In the genomic region with DNA sequence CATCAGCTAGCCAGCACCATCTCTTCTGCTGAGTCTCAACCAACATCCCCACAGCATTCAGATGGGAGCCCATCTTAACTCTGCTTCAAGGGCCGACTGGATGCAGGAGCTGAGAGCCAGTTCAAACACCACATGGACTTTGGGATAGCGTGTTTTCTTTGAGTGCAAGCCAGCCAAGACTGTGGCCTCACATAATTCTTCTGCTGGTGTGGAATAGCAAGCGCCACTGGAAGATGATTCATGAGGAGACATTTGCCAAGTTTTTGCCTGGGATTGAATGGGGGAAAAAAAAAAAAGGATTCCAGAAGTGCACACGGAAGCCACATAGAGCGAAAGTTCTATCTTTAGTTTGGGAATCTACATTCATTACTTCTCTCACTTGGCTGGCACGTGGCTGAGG, we compare ENCODE assay signal across 17 mouse cellular contexts.
DNase-seq lines count a peak whose midpoint lies in the region; ATAC-seq and TF ChIP-seq lines count a peak whose summit lies in the region.
"Had no signal": no experiment of that assay in that cellular context is flagged by ENCODE, and none has a peak within 500 bp of the region (broad histone marks: within the 10 kb centered on the region; RNA-seq: fewer than 3 reads in every experiment).

No protein-coding gene starts in this region.

- H3K27ac ChIP-seq in embryonic facial prominence, embryonic 14.5 days (replicated peaks; ENCODE audit: low read depth, low read length) = no peak overlapping the region
- H3K27ac ChIP-seq in embryonic facial prominence, embryonic 10.5 days (replicated peaks) = no peak overlapping the region
- H3K27ac ChIP-seq in thymus, adult 2 months (ENCODE audit: control insufficient read depth, insufficient read depth, low read length) = no peak overlapping the region
- H3K27ac ChIP-seq: liver, embryonic 13.5 days; midbrain, embryonic 13.5 days; neural tube, embryonic 13.5 days had no signal

- no peak overlapping the region for H3K4me2 ChIP-seq in embryonic facial prominence, embryonic 14.5 days (ENCODE audit: low read depth, low read length)
- H3K4me2 ChIP-seq: liver, embryonic 13.5 days; midbrain, embryonic 13.5 days; neural tube, embryonic 13.5 days had no signal

- no peak for TF ChIP-seq POLR2A in thymus, adult 2 months (IDR thresholded peaks at IDR 0.05; ENCODE audit: control insufficient read depth, extremely low read depth, insufficient read depth, low read length, poor library complexity)

- no peak for TF ChIP-seq CTCF in thymus, adult 2 months (IDR thresholded peaks at IDR 0.05; ENCODE audit: borderline replicate concordance, control insufficient read depth, extremely low read depth, insufficient read depth, low read length, poor library complexity)

- no peak overlapping the region for H3K4me3 ChIP-seq in embryonic facial prominence, embryonic 14.5 days (ENCODE audit: low read depth, low read length)
- H3K4me3 ChIP-seq in embryonic facial prominence, embryonic 10.5 days = no peak overlapping the region
- no peak overlapping the region for H3K4me3 ChIP-seq in thymus, adult 2 months (ENCODE audit: control insufficient read depth, insufficient read depth, low read length)
- H3K4me3 ChIP-seq: liver, embryonic 13.5 days; midbrain, embryonic 13.5 days; neural tube, embryonic 13.5 days had no signal

- peaks cover 4% of the 10 kb centered on the region; the same call in 1 of the 2 replicates for H3K4me1 ChIP-seq in embryonic facial prominence, embryonic 14.5 days (ENCODE audit: control insufficient read depth, insufficient read depth, low read length)
- peaks cover 44% of the 10 kb centered on the region for H3K4me1 ChIP-seq in embryonic facial prominence, embryonic 10.5 days
- H3K4me1 ChIP-seq in thymus, adult 2 months (replicated peaks; ENCODE audit: control insufficient read depth, insufficient read depth, low read length) = peaks cover 7% of the 10 kb centered on the region
- H3K4me1 ChIP-seq: liver, embryonic 13.5 days had no signal

- H3K9me3 ChIP-seq in embryonic facial prominence, embryonic 14.5 days (ENCODE audit: control insufficient read depth, low read length) = no peaks in the 10 kb centered on the region
- H3K9me3 ChIP-seq in embryonic facial prominence, embryonic 10.5 days = no peaks in the 10 kb centered on the region
- H3K9me3 ChIP-seq: G1E; liver, embryonic 13.5 days; midbrain, embryonic 13.5 days; neural tube, embryonic 13.5 days had no signal

- no peak overlapping the region for H3K9ac ChIP-seq in embryonic facial prominence, embryonic 14.5 days (ENCODE audit: low read depth, low read length)
- H3K9ac ChIP-seq: liver, embryonic 13.5 days; midbrain, embryonic 13.5 days; neural tube, embryonic 13.5 days had no signal

- no peaks in the 10 kb centered on the region for H3K27me3 ChIP-seq in embryonic facial prominence, embryonic 14.5 days (replicated peaks; ENCODE audit: control insufficient read depth, insufficient read depth, low read length)
- H3K27me3 ChIP-seq in embryonic facial prominence, embryonic 10.5 days (replicated peaks; ENCODE audit: low read depth, poor library complexity, severe bottlenecking) = no peaks in the 10 kb centered on the region
- H3K27me3 ChIP-seq in thymus, adult 2 months (ENCODE audit: control insufficient read depth, insufficient read depth, low read length) = no peaks in the 10 kb centered on the region
- H3K27me3 ChIP-seq: liver, embryonic 13.5 days; neural tube, embryonic 13.5 days had no signal

- 70% methylated on average over 6 of the region's 6 CpGs for WGBS in embryonic facial prominence, embryonic 14.5 days
- 91% methylated on average over 6 of the region's 6 CpGs for WGBS in embryonic facial prominence, embryonic 10.5 days
- 94% methylated on average over 6 of the region's 6 CpGs for WGBS in thymus, adult 2 months

- no peaks in the 10 kb centered on the region for H3K36me3 ChIP-seq in embryonic facial prominence, embryonic 14.5 days (ENCODE audit: control insufficient read depth, insufficient read depth, low read length)
- H3K36me3 ChIP-seq in embryonic facial prominence, embryonic 10.5 days (replicated peaks) = no peaks in the 10 kb centered on the region
- H3K36me3 ChIP-seq in thymus, adult 2 months (ENCODE audit: control insufficient read depth, insufficient read depth, low read length) = no peaks in the 10 kb centered on the region
- H3K36me3 ChIP-seq: G1E; liver, embryonic 13.5 days; midbrain, embryonic 13.5 days; neural tube, embryonic 13.5 days had no signal

- ATAC-seq in embryonic facial prominence, embryonic 14.5 days (ENCODE audit: low read depth) = no peak
- ATAC-seq: hindbrain, embryonic 16.5 days; midbrain, embryonic 13.5 days had no signal

- DNase-seq in embryonic facial prominence, embryonic 14.5 days (ENCODE audit: low spot score) = peak; percentile 50
- no peak for DNase-seq in embryonic facial prominence, embryonic 10.5 days (ENCODE audit: low spot score)
- DNase-seq in right cerebral cortex, adult 18-20 months = peak; percentile 5
- DNase-seq in right cerebral cortex, postnatal 4 days = no peak
- DNase-seq in kidney, adult 9 months = peak; percentile 77
- peak; percentile 21 for DNase-seq in skeletal muscle tissue, adult 2 months (ENCODE audit: low read depth, low spot score)
- DNase-seq in thymus, adult 2 months = no peak
- no peak for DNase-seq in gastrocnemius, postnatal 10 days
- DNase-seq: cerebellum, postnatal 14 days; gastrocnemius, postnatal 14 days; liver, embryonic 13.5 days; spleen, adult 18-20 months; thymus, postnatal 14 days had no signal

Comparison
In these comparisons a context has a peak if more than half of its experiments do, and no peak if none do; other contexts are left out.
1. DNase-seq: peak in embryonic facial prominence, embryonic 14.5 days (single experiment), right cerebral cortex, adult 18-20 months (single experiment), kidney, adult 9 months (single experiment) and skeletal muscle tissue, adult 2 months (single experiment); none in embryonic facial prominence, embryonic 10.5 days (single experiment), right cerebral cortex, postnatal 4 days (single experiment), thymus, adult 2 months (single experiment) and gastrocnemius, postnatal 10 days (single experiment).